Mouse (Mus musculus): ENCODE data around the gene Adamts13. TPM values are rescaled to one million over a fixed set of nuclear protein-coding genes. Genes with fewer than 3 reads are reported as not detected.

Adamts13 gene
- polyA plus RNA-seq, 1 experiment, result 0.09 TPM

DNA sequence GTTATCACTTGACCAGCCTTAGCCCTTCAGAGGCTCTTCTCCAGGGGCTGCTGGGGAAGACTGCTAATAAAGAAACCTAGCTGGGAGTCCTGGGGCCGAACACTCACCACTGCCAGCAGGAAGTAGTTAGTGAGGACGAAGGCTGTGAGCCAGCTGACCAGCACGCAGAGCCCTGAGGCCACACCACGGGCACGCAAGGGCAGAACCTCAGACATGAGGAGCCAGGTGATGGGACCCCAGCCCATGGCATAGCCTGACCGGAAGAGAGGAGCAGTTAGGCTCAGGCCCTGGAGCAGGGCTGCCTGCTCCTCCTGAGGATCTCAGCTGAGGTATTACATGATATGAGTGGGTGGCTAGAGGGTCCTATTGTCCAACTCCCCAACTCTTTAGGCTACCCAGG, 49.4 kb downstream of the Adamts13 start:
- Histone ChIP-seq H3K79me2 (ENCODE audit: control insufficient read depth, insufficient read depth) (no peaks in the 10 kb centered on the region), H3K4me3 (ENCODE audit: insufficient read depth, poor library complexity, severe bottlenecking) (no peak overlapping the region), H3ac (ENCODE audit: control insufficient read depth, insufficient read length, low read depth) (no peak overlapping the region), H3K36me3 (ENCODE audit: control insufficient read depth, insufficient read depth) (peaks cover 8% of the 10 kb centered on the region), H3K27me3 (ENCODE audit: control insufficient read depth, insufficient read depth, insufficient read length) (peaks cover 9% of the 10 kb centered on the region), H3K79me3 (ENCODE audit: low read depth) (no peaks in the 10 kb centered on the region)
- TF ChIP-seq CTCF (IDR thresholded peaks at IDR 0.05; ENCODE audit: control insufficient read depth, insufficient read depth, insufficient read length), result no peak

DNA sequence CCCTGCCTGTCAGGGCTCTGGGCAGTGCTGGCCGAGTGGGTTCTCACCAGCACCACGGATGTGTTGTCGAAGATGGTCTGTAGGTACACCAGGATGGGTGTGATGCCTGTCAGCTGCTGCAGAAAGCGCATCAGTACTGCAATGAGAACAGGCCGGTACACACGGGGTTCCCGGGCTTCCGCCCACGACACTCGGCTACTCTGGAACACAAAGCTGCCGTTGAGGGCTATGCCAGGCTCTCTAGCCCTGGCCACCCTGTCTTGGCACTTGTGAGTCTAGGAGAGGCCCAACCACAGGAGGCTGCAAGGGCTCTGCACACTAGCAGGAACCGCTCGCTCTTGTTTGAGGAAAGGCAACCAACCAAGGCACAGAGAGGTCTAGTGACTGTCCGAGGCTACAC, 50.9 kb downstream of the Adamts13 start:
- peaks cover 9% of the 10 kb centered on the region for H3K27me3 ChIP-seq (ENCODE audit: control insufficient read depth, insufficient read depth, insufficient read length)
- H3K4me3 ChIP-seq (ENCODE audit: insufficient read depth, poor library complexity, severe bottlenecking), result no peak overlapping the region
- H3K36me3 ChIP-seq (ENCODE audit: control insufficient read depth, insufficient read depth), result no peaks in the 10 kb centered on the region
- no peak for TF ChIP-seq CEBPB (IDR thresholded peaks at IDR 0.05; ENCODE audit: low read depth)
- no peak for TF ChIP-seq MYOD1 (IDR thresholded peaks at IDR 0.05; ENCODE audit: control insufficient read depth, insufficient read length, low read depth)
- TF ChIP-seq MYOG (IDR thresholded peaks at IDR 0.05; ENCODE audit: control insufficient read depth, extremely low read depth, insufficient read length), result no peak
- no peak for TF ChIP-seq USF1 (IDR thresholded peaks at IDR 0.05; ENCODE audit: low read depth)
- no peak for TF ChIP-seq FOSL1 (IDR thresholded peaks at IDR 0.05; ENCODE audit: insufficient read depth, low read length, poor library complexity, severe bottlenecking)
- TF ChIP-seq MAX (IDR thresholded peaks at IDR 0.05), result no peak
- TF ChIP-seq CTCF (IDR thresholded peaks at IDR 0.05; ENCODE audit: control insufficient read depth, insufficient read depth, insufficient read length), result no peak
- H3K79me2 ChIP-seq (ENCODE audit: control insufficient read depth, insufficient read depth), result no peaks in the 10 kb centered on the region
- H3ac ChIP-seq (ENCODE audit: control insufficient read depth, insufficient read length, low read depth), result no peak overlapping the region
- no peaks in the 10 kb centered on the region for H3K79me3 ChIP-seq (ENCODE audit: low read depth)

DNA sequence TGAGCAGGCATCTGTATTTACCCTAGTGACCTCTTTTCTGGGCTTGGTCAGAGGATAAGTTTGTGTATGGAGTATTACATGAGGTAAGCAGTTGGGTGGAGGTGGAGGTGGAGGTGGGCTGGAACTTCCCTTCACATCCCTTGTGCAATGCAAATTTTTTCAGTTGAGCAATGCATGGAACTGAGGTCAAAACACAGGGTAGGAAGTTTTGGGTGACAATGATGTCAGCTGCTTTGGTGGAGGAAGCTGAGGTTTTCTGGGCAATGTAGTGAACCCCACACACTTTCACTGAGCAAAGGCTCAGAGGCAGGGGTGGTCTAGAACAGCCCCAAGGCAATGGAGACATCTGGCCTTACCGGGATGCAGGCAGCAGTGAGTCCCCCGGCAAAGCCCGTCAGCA, 52.3 kb downstream of the Adamts13 start:
- H3K4me3 ChIP-seq (ENCODE audit: insufficient read depth, poor library complexity, severe bottlenecking), result no peak overlapping the region
- no peaks in the 10 kb centered on the region for H3K79me3 ChIP-seq (ENCODE audit: low read depth)
- TF ChIP-seq MAX (IDR thresholded peaks at IDR 0.05) (no peak), MYOG (IDR thresholded peaks at IDR 0.05; ENCODE audit: control insufficient read depth, extremely low read depth, insufficient read length) (no peak), CEBPB (IDR thresholded peaks at IDR 0.05; ENCODE audit: low read depth) (no peak), FOSL1 (IDR thresholded peaks at IDR 0.05; ENCODE audit: insufficient read depth, low read length, poor library complexity, severe bottlenecking) (no peak), CTCF (IDR thresholded peaks at IDR 0.05; ENCODE audit: control insufficient read depth, insufficient read depth, insufficient read length) (no peak), MYOD1 (IDR thresholded peaks at IDR 0.05; ENCODE audit: control insufficient read depth, insufficient read length, low read depth) (no peak), USF1 (IDR thresholded peaks at IDR 0.05; ENCODE audit: low read depth) (no peak)
- peaks cover 13% of the 10 kb centered on the region for H3K27me3 ChIP-seq (ENCODE audit: control insufficient read depth, insufficient read depth, insufficient read length)
- H3K36me3 ChIP-seq (ENCODE audit: control insufficient read depth, insufficient read depth), result no peaks in the 10 kb centered on the region
- no peak overlapping the region for H3ac ChIP-seq (ENCODE audit: control insufficient read depth, insufficient read length, low read depth)
- H3K79me2 ChIP-seq (ENCODE audit: control insufficient read depth, insufficient read depth), result no peaks in the 10 kb centered on the region

DNA sequence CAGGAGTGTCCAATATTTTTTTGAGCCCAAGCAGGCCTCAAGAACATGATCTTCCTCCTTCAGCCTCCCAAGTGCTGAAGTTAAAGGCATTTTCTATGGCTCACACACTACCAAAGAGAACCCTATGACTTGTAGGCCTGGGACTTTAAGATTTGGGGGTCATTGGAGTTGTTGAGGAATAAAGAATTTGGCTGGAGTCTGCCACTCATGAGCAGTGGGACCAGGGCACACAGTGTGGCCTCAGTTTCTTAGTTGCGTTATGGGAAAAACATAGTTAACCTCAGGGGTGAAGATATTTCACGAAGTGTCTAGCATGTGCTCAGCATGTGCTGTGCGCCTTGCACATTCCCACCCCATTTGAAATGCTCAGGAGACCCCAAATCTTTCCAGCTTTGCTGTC, 53.1 kb downstream of the Adamts13 start:
- Histone ChIP-seq H3K27me3 (ENCODE audit: control insufficient read depth, insufficient read depth, insufficient read length) (peaks cover 14% of the 10 kb centered on the region), H3K79me3 (ENCODE audit: low read depth) (no peaks in the 10 kb centered on the region), H3K36me3 (ENCODE audit: control insufficient read depth, insufficient read depth) (no peaks in the 10 kb centered on the region), H3K79me2 (ENCODE audit: control insufficient read depth, insufficient read depth) (no peaks in the 10 kb centered on the region), H3ac (ENCODE audit: control insufficient read depth, insufficient read length, low read depth) (no peak overlapping the region), H3K4me3 (ENCODE audit: insufficient read depth, poor library complexity, severe bottlenecking) (no peak overlapping the region)
- TF ChIP-seq CEBPB (IDR thresholded peaks at IDR 0.05; ENCODE audit: low read depth) (no peak), FOSL1 (IDR thresholded peaks at IDR 0.05; ENCODE audit: insufficient read depth, low read length, poor library complexity, severe bottlenecking) (no peak), MAX (IDR thresholded peaks at IDR 0.05) (no peak), CTCF (IDR thresholded peaks at IDR 0.05; ENCODE audit: control insufficient read depth, insufficient read depth, insufficient read length) (no peak), USF1 (IDR thresholded peaks at IDR 0.05; ENCODE audit: low read depth) (no peak), MYOD1 (IDR thresholded peaks at IDR 0.05; ENCODE audit: control insufficient read depth, insufficient read length, low read depth) (no peak), MYOG (IDR thresholded peaks at IDR 0.05; ENCODE audit: control insufficient read depth, extremely low read depth, insufficient read length) (no peak)

DNA sequence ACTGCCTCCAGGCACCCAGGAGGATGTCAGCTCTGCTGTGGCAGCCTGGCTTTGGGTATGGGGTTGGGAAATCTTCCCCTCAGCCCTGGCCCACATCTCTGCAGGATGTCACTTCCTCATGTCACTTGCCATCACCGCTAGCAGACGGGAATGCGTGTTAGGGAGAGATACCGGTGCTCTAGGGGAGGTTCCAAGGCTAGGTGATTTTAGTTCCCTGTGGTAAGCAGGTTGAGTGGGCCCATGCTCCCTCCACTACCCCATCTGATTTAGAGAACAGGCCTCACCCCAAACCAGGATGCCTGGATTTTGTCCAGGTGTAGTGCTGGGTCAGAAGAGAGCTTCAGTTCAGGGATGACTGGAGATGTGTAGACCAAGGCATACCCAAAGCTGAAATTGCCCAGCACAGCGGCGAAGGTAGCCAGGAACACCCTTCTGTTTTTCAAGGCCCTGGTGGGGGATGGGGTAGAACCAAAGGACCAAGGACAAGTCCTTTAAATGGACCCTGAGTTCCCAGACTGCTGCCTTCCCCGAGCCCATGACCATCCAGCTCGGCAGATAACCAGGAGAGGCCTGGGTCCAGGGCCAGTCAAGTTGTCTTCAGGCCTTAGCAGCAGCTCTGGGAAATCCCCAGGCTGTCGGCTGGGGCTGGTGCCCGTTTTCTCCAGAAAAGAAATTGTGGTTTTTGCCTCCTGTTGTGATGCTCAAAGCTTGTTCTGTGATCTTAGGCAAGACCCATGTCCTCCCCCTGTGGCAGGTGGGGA, 53.8 kb downstream of the Adamts13 start:
- Histone ChIP-seq H3K4me3 (ENCODE audit: insufficient read depth, poor library complexity, severe bottlenecking) (no peak overlapping the region), H3K36me3 (ENCODE audit: control insufficient read depth, insufficient read depth) (no peaks in the 10 kb centered on the region), H3K79me2 (ENCODE audit: control insufficient read depth, insufficient read depth) (no peaks in the 10 kb centered on the region), H3ac (ENCODE audit: control insufficient read depth, insufficient read length, low read depth) (no peak overlapping the region), H3K79me3 (ENCODE audit: low read depth) (no peaks in the 10 kb centered on the region), H3K27me3 (ENCODE audit: control insufficient read depth, insufficient read depth, insufficient read length) (peaks cover 14% of the 10 kb centered on the region)
- no peak for TF ChIP-seq MYOD1 (IDR thresholded peaks at IDR 0.05; ENCODE audit: control insufficient read depth, insufficient read length, low read depth)
- TF ChIP-seq CTCF (IDR thresholded peaks at IDR 0.05; ENCODE audit: control insufficient read depth, insufficient read depth, insufficient read length), result no peak
- TF ChIP-seq USF1 (IDR thresholded peaks at IDR 0.05; ENCODE audit: low read depth), result no peak
- no peak for TF ChIP-seq MYOG (IDR thresholded peaks at IDR 0.05; ENCODE audit: control insufficient read depth, extremely low read depth, insufficient read length)
- no peak for TF ChIP-seq MAX (IDR thresholded peaks at IDR 0.05)
- no peak for TF ChIP-seq FOSL1 (IDR thresholded peaks at IDR 0.05; ENCODE audit: insufficient read depth, low read length, poor library complexity, severe bottlenecking)
- TF ChIP-seq CEBPB (IDR thresholded peaks at IDR 0.05; ENCODE audit: low read depth), result no peak
